Mouse (Mus musculus) lung, postnatal 14 days (tissue): ENCODE measurements around the gene Tmpo.
"Not testable (repeated sequence)": the region's sequence is repeated elsewhere in the genome, so short reads cannot be mapped to it uniquely, and the experiment has no call there.

Experiments
- DNase-seq: peaks from one replicate; pipeline ENCODE4 v3.0.0; 2021

Tmpo gene

GRCm38 (mm10) chr10:91184893-91185292 lies 3.8 kb upstream of the Tmpo start:
- not testable (repeated sequence) for DNase-seq

GRCm38 (mm10) chr10:91183316-91183715 lies 2.2 kb upstream of the Tmpo start:
- no peak for DNase-seq

- peak; percentile 41 for DNase-seq
Measured at GRCm38 (mm10) chr10:91182291-91182990, 1.3 kb upstream of the Tmpo start.

GRCm38 (mm10) chr10:91181461-91182288 lies 560 bp upstream of the Tmpo start:
- peak; percentile 100 for DNase-seq

GRCm38 (mm10) chr10:91180301-91180700 lies 814 bp downstream of the Tmpo start:
- no peak for DNase-seq

- no peak for DNase-seq
Measured at GRCm38 (mm10) chr10:91179834-91180233, 1.3 kb downstream of the Tmpo start.

- no peak for DNase-seq
Measured at GRCm38 (mm10) chr10:91177201-91177600, 3.9 kb downstream of the Tmpo start.

GRCm38 (mm10) chr10:91172329-91173100 lies 8.6 kb downstream of the Tmpo start:
- DNase-seq = no peak

GRCm38 (mm10) chr10:91171455-91172328 lies 9.4 kb downstream of the Tmpo start:
- peak; percentile 91 for DNase-seq

GRCm38 (mm10) chr10:91171041-91171440 lies 10.1 kb downstream of the Tmpo start:
- DNase-seq = no peak

- DNase-seq = peak; percentile 91
Measured at GRCm38 (mm10) chr10:91170143-91170941, 10.8 kb downstream of the Tmpo start.

GRCm38 (mm10) chr10:91169414-91170065 lies 11.6 kb downstream of the Tmpo start:
- DNase-seq = no peak

- DNase-seq = no peak
Measured at GRCm38 (mm10) chr10:91167352-91167751, 13.8 kb downstream of the Tmpo start.

GRCm38 (mm10) chr10:91166890-91167289 lies 14.2 kb downstream of the Tmpo start:
- DNase-seq = peak; percentile 73

GRCm38 (mm10) chr10:91165850-91166249 lies 15.3 kb downstream of the Tmpo start:
- DNase-seq = no peak

GRCm38 (mm10) chr10:91164491-91164890 lies 16.6 kb downstream of the Tmpo start:
- DNase-seq = no peak

- no peak for DNase-seq
Measured at GRCm38 (mm10) chr10:91162511-91163163, 18.5 kb downstream of the Tmpo start.

- no peak for DNase-seq
Measured at GRCm38 (mm10) chr10:91162077-91162476, 19.0 kb downstream of the Tmpo start.

- no peak for DNase-seq
Measured at GRCm38 (mm10) chr10:91161006-91161405, 20.1 kb downstream of the Tmpo start.

GRCm38 (mm10) chr10:91158442-91158841 lies 22.7 kb downstream of the Tmpo start:
- no peak for DNase-seq
